Mouse (Mus musculus) C2C12 (cell line): ENCODE data around the gene Gm20388. TPM values are rescaled to one million over a fixed set of nuclear protein-coding genes. Genes with fewer than 3 reads are reported as not detected.

ENCODE experiments used
- H3K27me3 ChIP-seq: one replicate; pipeline ENCODE4 v1.6.1; 2011; ENCODE audit not compliant: control insufficient read depth, insufficient read depth, insufficient read length
- H3K36me3 ChIP-seq: one replicate; pipeline ENCODE4 v1.6.1; 2011; ENCODE audit not compliant: control insufficient read depth, insufficient read depth
- H3K4me3 ChIP-seq: one replicate; pipeline ENCODE4 v1.5.1; 2011; ENCODE audit warnings: mild to moderate bottlenecking, control low read depth; ENCODE audit not compliant: poor library complexity, insufficient read depth, severe bottlenecking
- H3K79me2 ChIP-seq: one replicate; pipeline ENCODE4 v1.6.1; 2011; ENCODE audit not compliant: control insufficient read depth, insufficient read depth
- H3K79me3 ChIP-seq: one replicate; pipeline ENCODE4 v1.6.1; 2011; ENCODE audit warnings: low read depth, control low read depth
- H3ac ChIP-seq: one replicate; pipeline ENCODE3; 2011; ENCODE audit warnings: low read depth; ENCODE audit not compliant: control insufficient read depth, insufficient read length
- CEBPB ChIP-seq: IDR thresholded peaks from one replicate; pipeline ENCODE4 v1.6.1; 2011; ENCODE audit warnings: low read depth, mild to moderate bottlenecking, control low read depth, moderate library complexity
- CTCF ChIP-seq: IDR thresholded peaks from one replicate; pipeline ENCODE4 v1.5.1; 2011; ENCODE audit not compliant: control insufficient read depth, insufficient read depth, insufficient read length
- FOSL1 ChIP-seq: IDR thresholded peaks from one replicate; pipeline ENCODE4 v1.8.0; 2011; ENCODE audit warnings: mild to moderate bottlenecking, low read length; ENCODE audit not compliant: poor library complexity, insufficient read depth, severe bottlenecking
- MAX ChIP-seq: IDR thresholded peaks from one replicate; pipeline ENCODE4 v1.6.1; 2011; ENCODE audit warnings: mild to moderate bottlenecking, control low read depth
- MYOD1 ChIP-seq: IDR thresholded peaks from one replicate; pipeline ENCODE4 v1.6.1; 2011; ENCODE audit warnings: low read depth; ENCODE audit not compliant: control insufficient read depth, insufficient read length
- MYOG ChIP-seq: IDR thresholded peaks from one replicate; pipeline ENCODE4 v1.6.1; 2011; ENCODE audit not compliant: control insufficient read depth, insufficient read length; ENCODE audit errors: extremely low read depth
- USF1 ChIP-seq: IDR thresholded peaks from one replicate; pipeline ENCODE4 v1.6.1; 2011; ENCODE audit warnings: low read depth, mild to moderate bottlenecking, control low read depth, moderate library complexity
- polyA plus RNA-seq: library from polyadenylated mRNA; unstranded; fragments of >200 nt; fragmentation: generic; extraction: Trizol; gene quantifications from one replicate; pipeline ENCODE4 v1.2.1, GENCODE M21; 2012; ENCODE audit warnings: missing spikeins

Gm20388 gene
- polyA plus RNA-seq, 1 experiment = 15.0 TPM

DNA sequence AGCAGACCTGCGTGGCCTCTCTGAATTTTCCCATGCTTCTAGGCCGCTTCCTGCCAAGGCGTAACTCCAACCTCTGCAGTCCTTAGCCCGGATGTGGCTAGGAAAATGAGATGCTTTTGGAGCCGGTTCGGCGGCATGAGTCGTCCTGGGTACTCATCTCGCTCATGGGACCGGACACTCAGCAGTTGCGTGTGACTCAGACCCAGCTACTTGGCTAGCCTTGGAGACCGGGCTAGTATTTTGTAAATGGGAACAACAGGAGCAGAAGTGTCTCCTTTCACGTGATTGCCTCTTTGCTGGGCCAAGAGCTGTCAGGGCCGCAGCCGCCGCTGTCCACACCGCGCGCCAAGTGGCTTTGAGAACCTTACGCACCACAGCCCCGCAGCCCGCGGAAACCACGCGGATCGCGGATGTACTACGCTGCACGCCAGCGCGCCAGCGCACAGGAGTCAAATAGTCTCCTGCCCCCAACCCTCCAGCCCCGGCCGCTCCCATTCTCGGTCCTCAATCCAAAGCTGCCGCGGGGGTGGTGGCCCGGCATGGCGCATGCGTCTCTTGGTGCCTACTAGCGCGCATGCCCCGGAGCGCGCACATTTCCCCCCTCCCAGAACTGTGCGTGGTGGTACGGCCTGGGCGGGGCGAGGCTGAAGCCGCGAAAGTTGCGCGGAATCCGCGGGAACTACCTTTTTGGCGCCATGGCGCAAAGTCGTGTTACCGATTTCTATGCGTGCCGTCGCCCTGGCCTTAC lies 2656.9 kb downstream of the Gm20388 start, which contains the start of gene Cdt1:
Cdt1 (plus strand) TSS at position 655 of the 748 bp plus-strand sequence.
- Histone ChIP-seq H3K36me3 (peaks cover 34% of the 10 kb centered on the region), H3K4me3 (peak within 1 kb of the TSS; percentile 95), H3K79me2 (peaks cover 53% of the 10 kb centered on the region), H3ac (peak within 1 kb of the TSS; percentile 94), H3K79me3 (peaks cover 31% of the 10 kb centered on the region), H3K27me3 (no peaks in the 10 kb centered on the region)
- TF ChIP-seq FOSL1 (no peak), USF1 (peak; percentile 10), CEBPB (no peak), MYOG (no peak), CTCF (no peak), MYOD1 (peak; percentile 27), MAX (peak; percentile 53)

DNA sequence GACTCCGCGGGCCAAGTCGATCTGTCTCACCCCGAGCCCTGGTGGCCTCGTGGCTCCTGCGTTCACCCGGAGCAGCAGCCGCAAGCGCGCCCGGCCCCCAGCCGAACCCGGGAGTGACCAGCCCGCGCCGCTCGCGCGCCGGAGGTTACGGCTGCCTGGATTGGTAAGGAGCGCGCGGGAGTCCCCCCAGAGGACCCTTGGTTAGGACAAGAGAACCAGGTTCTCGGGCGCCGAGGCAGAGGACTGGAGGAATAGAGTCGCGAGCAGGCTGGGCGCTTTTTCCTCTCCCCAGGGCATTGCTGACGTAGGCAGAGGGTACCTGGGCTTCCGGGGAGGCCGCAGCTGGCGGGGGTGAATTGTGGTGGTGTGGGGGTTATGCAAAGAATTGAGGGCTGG lies 2657.5 kb downstream of the Gm20388 start:
- H3K36me3 ChIP-seq = peaks cover 40% of the 10 kb centered on the region
- TF ChIP-seq USF1 (no peak), MYOD1 (no peak), MYOG (no peak), CEBPB (no peak), CTCF (no peak), MAX (no peak)
- peak overlapping the region; percentile 95 for H3K4me3 ChIP-seq

DNA sequence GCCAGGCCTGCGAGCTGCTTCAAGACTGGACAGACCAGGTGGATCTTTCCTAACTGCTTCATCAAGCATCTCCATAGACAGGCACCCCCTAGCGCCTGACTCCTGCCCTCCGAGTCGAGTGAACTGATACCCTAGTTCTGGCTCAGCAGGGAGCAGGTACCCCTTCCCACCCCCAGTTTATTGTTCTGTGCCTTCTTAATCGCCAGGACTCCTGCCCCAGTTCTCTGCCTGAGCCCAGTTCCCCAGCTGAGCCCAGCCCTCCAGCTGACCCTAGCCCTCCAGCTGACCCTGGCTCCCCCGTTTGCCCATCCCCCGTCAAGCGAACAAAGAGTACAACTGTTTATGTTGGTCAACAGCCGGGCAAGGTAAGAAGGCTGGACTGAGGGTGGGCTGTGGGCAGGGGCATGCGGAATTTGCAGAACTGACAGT lies 2658.3 kb downstream of the Gm20388 start:
- Histone ChIP-seq H3K27me3 (no peaks in the 10 kb centered on the region), H3K79me3 (peaks cover 31% of the 10 kb centered on the region), H3K4me3 (peak overlapping the region; percentile 95), H3K36me3 (peaks cover 43% of the 10 kb centered on the region), H3K79me2 (peaks cover 57% of the 10 kb centered on the region), H3ac (peak overlapping the region; percentile 66)
- TF ChIP-seq CEBPB = no peak
- no peak for TF ChIP-seq CTCF
- TF ChIP-seq MYOD1 = no peak

More for the DNA sequence above, 2657.5 kb downstream of the Gm20388 start:
- Histone ChIP-seq H3K27me3 (no peaks in the 10 kb centered on the region), H3K79me3 (peaks cover 31% of the 10 kb centered on the region), H3K79me2 (peaks cover 56% of the 10 kb centered on the region), H3ac (peak overlapping the region; percentile 94)

DNA sequence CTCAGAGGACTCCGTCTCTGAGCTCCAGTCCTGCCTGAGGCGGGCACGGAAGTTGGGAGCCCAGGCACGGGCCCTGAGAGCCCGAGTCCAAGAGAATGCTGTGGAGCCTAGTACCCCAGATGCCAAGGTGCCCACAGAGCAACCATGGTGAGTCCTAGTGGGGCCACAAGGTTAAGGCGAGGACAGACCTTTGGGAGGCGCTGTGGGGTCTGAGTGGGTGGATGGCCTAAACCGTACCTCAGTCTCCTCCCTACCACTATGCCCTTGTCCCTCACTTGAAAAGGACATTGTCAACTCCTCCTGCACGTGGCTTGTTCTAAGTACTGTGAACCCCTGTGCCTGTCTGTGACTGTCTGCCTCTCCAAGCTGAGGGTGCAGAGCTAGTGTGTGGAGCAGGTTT lies 2658.7 kb downstream of the Gm20388 start:
- peaks cover 48% of the 10 kb centered on the region for H3K36me3 ChIP-seq

DNA sequence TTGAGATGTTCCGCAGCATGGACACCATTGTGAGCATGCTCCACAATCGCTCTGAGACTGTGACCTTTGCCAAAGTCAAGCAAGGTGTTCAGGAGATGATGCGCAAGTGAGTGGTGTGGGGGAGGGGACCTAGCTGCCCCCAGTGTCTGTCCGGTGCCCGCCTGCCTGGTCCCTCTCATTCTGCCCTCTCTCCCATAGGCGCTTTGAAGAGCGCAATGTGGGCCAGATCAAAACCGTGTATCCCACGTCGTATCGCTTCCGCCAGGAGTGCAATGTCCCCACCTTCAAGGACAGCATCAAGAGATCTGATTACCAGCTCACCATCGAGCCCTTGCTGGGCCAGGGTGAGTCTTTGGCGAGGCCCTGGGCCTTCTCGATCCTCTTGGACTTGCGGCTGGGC lies 2659.4 kb downstream of the Gm20388 start:
- Histone ChIP-seq H3K27me3 (no peaks in the 10 kb centered on the region), H3ac (no peak overlapping the region), H3K36me3 (peaks cover 54% of the 10 kb centered on the region), H3K79me3 (peaks cover 31% of the 10 kb centered on the region), H3K79me2 (peaks cover 68% of the 10 kb centered on the region), H3K4me3 (no peak overlapping the region)
- no peak for TF ChIP-seq CTCF
- no peak for TF ChIP-seq MYOD1
- no peak for TF ChIP-seq CEBPB
- no peak for TF ChIP-seq USF1
- no peak for TF ChIP-seq MYOG

More for the DNA sequence above, 2658.7 kb downstream of the Gm20388 start:
- Histone ChIP-seq H3K79me3 (peaks cover 31% of the 10 kb centered on the region), H3K4me3 (peak overlapping the region; percentile 95), H3K79me2 (peaks cover 61% of the 10 kb centered on the region), H3K27me3 (no peaks in the 10 kb centered on the region), H3ac (peak overlapping the region; percentile 66)
- TF ChIP-seq MYOD1 (no peak), MAX (no peak), USF1 (no peak), MYOG (no peak), FOSL1 (no peak), CTCF (no peak), CEBPB (no peak)

DNA sequence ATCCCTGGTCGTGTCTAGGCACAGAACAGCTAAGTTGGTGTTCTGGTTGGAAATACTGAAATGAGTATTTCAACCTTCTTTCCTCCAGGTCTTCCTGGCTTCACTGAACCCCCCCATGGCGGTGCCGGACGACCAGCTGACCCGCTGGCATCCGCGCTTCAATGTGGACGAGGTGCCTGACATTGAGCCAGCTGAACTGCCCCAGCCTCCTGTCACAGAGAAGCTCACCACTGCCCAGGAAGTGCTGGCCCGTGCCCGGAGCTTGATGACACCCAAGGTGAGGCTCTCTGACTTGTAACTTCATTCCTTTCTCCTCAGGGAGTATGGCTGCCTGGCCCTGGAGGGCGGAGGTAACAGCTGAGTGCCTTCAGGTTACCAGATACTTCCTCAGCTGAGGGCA lies 2660.5 kb downstream of the Gm20388 start:
- Histone ChIP-seq H3K4me3 (no peak overlapping the region), H3K36me3 (peaks cover 59% of the 10 kb centered on the region), H3K27me3 (no peaks in the 10 kb centered on the region), H3K79me3 (peaks cover 41% of the 10 kb centered on the region), H3K79me2 (peaks cover 76% of the 10 kb centered on the region), H3ac (no peak overlapping the region)
- TF ChIP-seq FOSL1 = no peak
